Mouse (Mus musculus) liver, embryonic 14.5 days (tissue): ENCODE results near the gene Ak5. TPM values are rescaled to one million over a fixed set of nuclear protein-coding genes. Genes with fewer than 3 reads are reported as not detected.
A peak's percentile ranks its signal among the peaks of the same experiment; 100 is the strongest.

ENCODE experiments used
- ATAC-seq: fragments of 200-750 bp; cut with Nextera tagmentation; 2 replicates; pipeline ENCODE4 v1.8.0; 2017; ENCODE audit warnings: moderate number of reproducible peaks, mild to moderate bottlenecking, moderate library complexity; ENCODE audit not compliant: insufficient read depth
- DNase-seq, 3 experiments: peaks; one replicate each; pipeline ENCODE4 v3.0.0-alpha.2; 2012 to 2013; ENCODE audit warnings: low read depth in 3 of 3, low spot score in 3 of 3
- H3K27ac ChIP-seq: fragments of 300-500 bp; sonication (generic); 2 replicates; pipeline ENCODE4 v1.5.1; 2014; ENCODE audit warnings: moderate library complexity, mild to moderate bottlenecking, control low read depth, inconsistent platforms
- H3K27me3 ChIP-seq: fragments of 300-500 bp; sonication (generic); 2 replicates; pipeline ENCODE4 v1.6.1; 2014; ENCODE audit warnings: mild to moderate bottlenecking, low read length, moderate library complexity; ENCODE audit not compliant: control insufficient read depth, insufficient read depth
- H3K36me3 ChIP-seq: fragments of 300-500 bp; sonication (generic); replicated peaks from 2 replicates; pipeline ENCODE4 v1.6.1; 2014; ENCODE audit warnings: low read depth; ENCODE audit not compliant: control insufficient read depth, insufficient read depth
- H3K4me1 ChIP-seq, 2 experiments: fragments of 200-500 bp in 1 of 2; fragments of 300-500 bp in 1 of 2; sonication (generic) in 1 of 2; replicated peaks; 2 replicates each; pipeline ENCODE4 v1.6.1; 2012 to 2014; ENCODE audit warnings: antibody characterized with exemption in 1 of 2, inconsistent platforms in 1 of 2, low read length in 1 of 2; ENCODE audit not compliant: control insufficient read depth in 2 of 2, insufficient read depth in 2 of 2
- H3K4me2 ChIP-seq: fragments of 300-500 bp; sonication (generic); 2 replicates; pipeline ENCODE4 v1.6.1; 2014; ENCODE audit warnings: low read depth, mild to moderate bottlenecking, control low read depth, moderate library complexity
- H3K4me3 ChIP-seq, 2 experiments: fragments of 200-500 bp in 1 of 2; fragments of 300-500 bp in 1 of 2; sonication (generic) in 1 of 2; 2 replicates each; pipeline ENCODE4 v1.5.1; 2012 to 2014; ENCODE audit warnings: low read depth in 2 of 2, low read length in 2 of 2, mild to moderate bottlenecking in 2 of 2, control low read depth in 1 of 2, inconsistent platforms in 1 of 2, moderate library complexity in 1 of 2; ENCODE audit not compliant: insufficient read depth in 1 of 2
- H3K9ac ChIP-seq: fragments of 300-500 bp; sonication (generic); replicated peaks from 2 replicates; pipeline ENCODE4 v1.6.1; 2014; ENCODE audit warnings: mild to moderate bottlenecking, control low read depth, moderate library complexity
- H3K9me3 ChIP-seq: fragments of 300-500 bp; sonication (generic); 2 replicates; pipeline ENCODE4 v1.6.1; 2016; ENCODE audit warnings: low read length, mixed read lengths; ENCODE audit not compliant: control insufficient read depth
- CTCF ChIP-seq: IDR thresholded peaks from 2 replicates; pipeline ENCODE4 v1.5.1; 2016; ENCODE audit warnings: antibody characterized with exemption, low read depth, control low read depth
- EP300 ChIP-seq: IDR thresholded peaks from 2 replicates; pipeline ENCODE4 v1.6.1; 2016; ENCODE audit warnings: antibody characterized with exemption, low read depth
- WGBS: fragments of 180-500 bp; shearing (Covaris S2); extraction: QIAGEN DNeasy Blood & Tissue Kit; methylation state at CpG from one replicate; pipeline ENCODE4 v1.1.7; 2014; ENCODE audit not compliant: insufficient replicate concordance; 5-methylcytosine and 5-hydroxymethylcytosine counted together
- polyA plus RNA-seq, 2 experiments: library from polyadenylated mRNA; depleted of rRNA in 1 of 2; stranded (reverse) in 1 of 2; unstranded in 1 of 2; fragments of >200 nt; fragmentation: Nextera tagmentation in 1 of 2; extraction: Ambion mirVana in 1 of 2; gene quantifications; 2 replicates each; pipeline versions ENCODE4 v1.2.1 to v1.2.3; 2012 to 2014

Ak5 gene
- polyA plus RNA-seq, 2 experiments = 0.08 to 0.18 TPM

- H3K4me3 ChIP-seq = no peak overlapping the region
- H3K36me3 ChIP-seq = no peaks in the 10 kb centered on the region
- TF ChIP-seq EP300 = no peak
- TF ChIP-seq CTCF = 0 out of 2 replicates have a peak, but pooled peaks have one; percentile 9
- no peak overlapping the region for H3K4me2 ChIP-seq
- no peak overlapping the region for H3K27ac ChIP-seq
- peaks cover 27 to 34% of the 10 kb centered on the region in 2 experiments for H3K4me1 ChIP-seq
- ATAC-seq = no peak
- H3K9me3 ChIP-seq = no peaks in the 10 kb centered on the region
- WGBS = 80% methylated on average over 8 of the region's 8 CpGs
- H3K9ac ChIP-seq = no peak overlapping the region
- no peak for DNase-seq
- H3K27me3 ChIP-seq = no peaks in the 10 kb centered on the region
Observed at GRCm38 (mm10) chr3:152552641-152553040, 115.5 kb downstream of the Ak5 start.

GRCm38 (mm10) chr3:152550528-152551115 is 117.5 kb downstream of the Ak5 start:
- H3K27ac ChIP-seq = no peak overlapping the region
- no peaks in the 10 kb centered on the region for H3K9me3 ChIP-seq
- WGBS = 59% methylated on average over 7 of the region's 7 CpGs
- TF ChIP-seq EP300 (no peak), CTCF (no peak)
- no peaks in the 10 kb centered on the region for H3K36me3 ChIP-seq
- DNase-seq (no peak), ATAC-seq (peak; percentile 40; the same call in 1 of the 2 replicates)
- peaks cover 21 to 26% of the 10 kb centered on the region in 2 experiments for H3K4me1 ChIP-seq
- no peak overlapping the region for H3K9ac ChIP-seq
- peak overlapping the region; percentile 8; the same call in 1 of the 2 replicates for H3K4me2 ChIP-seq
- H3K27me3 ChIP-seq = no peaks in the 10 kb centered on the region
- H3K4me3 ChIP-seq = no peak overlapping the region

GRCm38 (mm10) chr3:152550031-152550430 is 118.1 kb downstream of the Ak5 start:
- ATAC-seq (peak; percentile 87), DNase-seq (peak in 1 of 3 experiments; percentile 42)
- Histone ChIP-seq H3K9ac (no peak overlapping the region), H3K9me3 (no peaks in the 10 kb centered on the region), H3K27me3 (no peaks in the 10 kb centered on the region), H3K27ac (no peak overlapping the region), H3K4me2 (peak overlapping the region; percentile 7; the same call in 1 of the 2 replicates), H3K4me1 (peaks cover 21 to 26% of the 10 kb centered on the region in 2 experiments), H3K4me3 (no peak overlapping the region), H3K36me3 (no peaks in the 10 kb centered on the region)
- TF ChIP-seq CTCF = no peak
- peak; percentile 77 for TF ChIP-seq EP300

- no peaks in the 10 kb centered on the region for H3K27me3 ChIP-seq
- 61% methylated on average over 3 of the region's 3 CpGs for WGBS
- H3K9ac ChIP-seq = no peak overlapping the region
- ATAC-seq (no peak), DNase-seq (no peak)
- no peak overlapping the region for H3K27ac ChIP-seq
- TF ChIP-seq EP300 = no peak
- TF ChIP-seq CTCF = no peak
- no peaks in the 10 kb centered on the region for H3K36me3 ChIP-seq
- no peak overlapping the region for H3K4me3 ChIP-seq
- H3K4me2 ChIP-seq = no peak overlapping the region
- H3K9me3 ChIP-seq = no peaks in the 10 kb centered on the region
- H3K4me1 ChIP-seq = peaks cover 4 to 6% of the 10 kb centered on the region in 2 experiments; a peak in 3 of 4 replicates
Observed at GRCm38 (mm10) chr3:152544921-152545320, 123.2 kb downstream of the Ak5 start.

- no peak overlapping the region for H3K4me2 ChIP-seq
- no peak overlapping the region for H3K9ac ChIP-seq
- no peak overlapping the region for H3K27ac ChIP-seq
- ATAC-seq (no peak), DNase-seq (no peak)
- no peaks in the 10 kb centered on the region for H3K4me1 ChIP-seq
- no peaks in the 10 kb centered on the region for H3K36me3 ChIP-seq
- no peaks in the 10 kb centered on the region for H3K27me3 ChIP-seq
- no peaks in the 10 kb centered on the region for H3K9me3 ChIP-seq
- no peak overlapping the region for H3K4me3 ChIP-seq
- no peak for TF ChIP-seq EP300
- no peak for TF ChIP-seq CTCF
- WGBS = 79% methylated on average over 5 of the region's 5 CpGs
Observed at GRCm38 (mm10) chr3:152542298-152542697, 125.9 kb downstream of the Ak5 start.
